Mouse (Mus musculus) embryo, embryonic 11.5 days (tissue): ENCODE results near the gene Olfr1239.

Source experiments
- DNase-seq: peaks from one replicate; pipeline ENCODE4 v3.0.0-alpha.2; 2012; ENCODE audit warnings: low read depth, low spot score

Olfr1239 gene

DNA sequence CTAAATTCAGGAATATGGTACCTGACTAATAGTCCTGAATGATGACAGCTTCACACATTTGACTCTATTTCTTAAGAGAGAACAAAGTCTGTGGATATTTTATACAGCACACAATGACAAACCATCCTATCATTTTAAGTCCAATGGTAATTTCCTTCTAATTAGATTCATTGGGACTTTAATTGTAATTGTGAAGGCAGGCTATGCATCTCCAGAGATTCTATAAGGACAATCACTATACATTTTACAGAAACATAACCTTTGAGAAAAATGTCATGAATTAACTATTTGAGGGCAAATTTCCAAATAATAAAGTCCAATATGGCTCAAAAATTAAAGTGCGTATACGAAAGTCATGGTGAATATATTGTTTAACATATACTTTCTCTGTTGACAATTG lies at the start of gene Olfr1239:
Olfr1239 (minus strand) TSS at position 101 of the 400 bp plus-strand sequence.
- no peak for DNase-seq

DNA sequence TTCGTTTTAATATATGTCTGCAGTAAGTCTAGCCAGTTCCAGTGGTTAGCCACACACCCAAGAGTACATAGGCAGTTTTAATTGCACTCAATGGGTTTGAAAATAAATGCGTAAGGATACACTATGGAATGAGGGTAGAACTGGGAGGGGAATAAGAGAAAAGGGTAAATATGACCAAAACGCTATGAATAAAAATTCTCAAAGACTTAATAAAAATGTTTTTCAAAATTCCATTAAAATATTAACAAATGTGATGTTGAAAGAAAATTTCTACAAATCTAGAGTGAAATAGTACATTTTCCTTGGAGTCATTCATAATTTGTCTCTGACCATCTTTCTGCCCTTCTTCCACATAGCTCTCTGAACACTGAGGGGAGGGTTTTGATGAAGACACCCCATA lies 22.7 kb upstream of the Olfr1239 start, which contains the start of gene Olfr1240:
Olfr1240 (minus strand) TSS at position 101 of the 400 bp plus-strand sequence.
- DNase-seq = no peak

DNA sequence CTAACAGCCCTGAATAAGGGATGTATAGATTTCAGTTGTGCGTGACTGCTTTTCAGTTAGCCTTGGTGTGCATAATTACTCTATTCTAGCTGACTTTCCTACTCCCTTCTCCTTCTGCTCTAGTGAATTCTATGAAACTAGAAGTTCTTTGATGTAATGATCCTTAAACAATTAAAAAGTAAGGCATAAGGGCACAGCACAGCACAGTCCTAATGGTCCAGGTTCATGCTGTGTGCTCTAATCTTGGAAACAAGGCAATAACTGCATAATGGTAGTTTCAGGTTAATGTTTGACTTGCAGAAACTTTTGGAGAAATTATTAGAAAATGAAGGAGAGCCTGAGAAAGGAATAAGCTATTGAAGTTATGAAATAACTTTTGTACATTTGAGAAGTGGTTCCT lies 5.7 kb downstream of the Olfr1239 start:
- no peak for DNase-seq

DNA sequence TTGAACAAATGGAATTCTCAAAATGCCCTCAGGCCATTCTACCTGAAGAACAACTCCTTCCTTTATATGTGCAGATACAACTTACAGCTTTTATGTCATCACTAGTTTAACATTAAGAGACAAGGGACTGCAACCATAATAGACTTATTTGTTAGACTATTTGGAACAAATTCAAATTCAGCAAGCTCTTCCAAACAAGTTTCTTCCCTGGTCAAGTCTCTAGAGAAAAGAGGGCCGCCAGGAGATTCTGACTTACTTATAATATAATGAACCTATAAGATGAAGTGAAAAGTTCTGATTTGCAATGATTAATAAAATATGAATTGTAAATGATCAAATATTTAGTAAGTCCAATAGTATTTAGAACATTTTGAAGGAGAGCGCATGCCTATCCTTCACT lies 10.6 kb downstream of the Olfr1239 start, which contains the start of gene Olfr1238:
Olfr1238 (minus strand) TSS at position 101 of the 400 bp plus-strand sequence.
- no peak for DNase-seq

DNA sequence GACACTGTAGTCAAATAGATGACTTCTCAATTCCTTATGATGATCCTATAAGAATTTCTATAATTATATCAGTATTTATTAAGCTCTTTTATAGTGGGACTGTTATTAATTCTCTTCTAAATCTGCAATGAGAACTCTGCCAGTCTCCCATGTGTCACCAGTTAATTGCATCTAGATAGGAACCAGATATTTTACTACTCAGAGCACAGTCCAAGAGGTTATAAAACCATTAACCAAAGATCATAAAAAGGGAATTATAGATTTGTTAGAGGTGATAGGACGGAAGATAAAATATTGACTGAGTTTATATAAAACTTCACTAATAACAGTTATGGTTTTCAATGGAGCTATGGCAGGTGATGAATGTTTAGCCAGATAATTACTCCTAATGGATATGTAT lies 19.3 kb downstream of the Olfr1239 start:
- no peak for DNase-seq
